Mouse (Mus musculus): ENCODE results near the gene Cyp2ab1. TPM values are rescaled to one million over a fixed set of nuclear protein-coding genes. Genes with fewer than 3 reads are reported as not detected.

Cyp2ab1 gene
- polyA plus RNA-seq, 1 experiment from 2014 or later, result not detected

- H3K4me3 ChIP-seq (ENCODE audit: low read length), result peak within 1 kb of the TSS; percentile 74
- no peaks in the 10 kb centered on the region for H3K9me3 ChIP-seq (ENCODE audit: control insufficient read depth, low read length)
- H3K9ac ChIP-seq (ENCODE audit: low read depth, low read length), result peak within 1 kb of the TSS; percentile 73
- no peaks in the 10 kb centered on the region for H3K27me3 ChIP-seq (replicated peaks; ENCODE audit: control insufficient read depth, insufficient read depth, low read length)
- H3K4me1 ChIP-seq (ENCODE audit: control insufficient read depth, insufficient read depth, low read depth, low read length), result peaks cover 12% of the 10 kb centered on the region
- no peaks in the 10 kb centered on the region for H3K36me3 ChIP-seq (ENCODE audit: control insufficient read depth, insufficient read depth, low read length)
- peak; percentile 95 for ATAC-seq
- H3K4me2 ChIP-seq (ENCODE audit: low read length), result peak within 1 kb of the TSS; percentile 61
- WGBS, result under 1% methylated on average over 52 of the region's 52 CpGs
- peak within 1 kb of the TSS; percentile 62 for H3K27ac ChIP-seq (ENCODE audit: low read depth, low read length)
These were observed 23.2 kb downstream of the Cyp2ab1 start, which contains the start of gene Parl for GRCm38 (mm10) chr16:20301770-20302649. Gene Parl (minus strand): TSS chr16:20302387.

GRCm38 (mm10) chr16:20300076-20300475 is 25.1 kb downstream of the Cyp2ab1 start:
- Histone ChIP-seq H3K4me1 (ENCODE audit: control insufficient read depth, insufficient read depth, low read depth, low read length) (peaks cover 12% of the 10 kb centered on the region), H3K9me3 (ENCODE audit: control insufficient read depth, low read length) (no peaks in the 10 kb centered on the region), H3K36me3 (ENCODE audit: control insufficient read depth, insufficient read depth, low read length) (peaks cover 4% of the 10 kb centered on the region; the same call in 1 of the 2 replicates), H3K9ac (ENCODE audit: low read depth, low read length) (no peak overlapping the region), H3K27me3 (replicated peaks; ENCODE audit: control insufficient read depth, insufficient read depth, low read length) (no peaks in the 10 kb centered on the region), H3K4me3 (ENCODE audit: low read length) (no peak overlapping the region), H3K4me2 (ENCODE audit: low read length) (no peak overlapping the region), H3K27ac (ENCODE audit: low read depth, low read length) (no peak overlapping the region)
- no peak for ATAC-seq
- WGBS, result 95% methylated on average over 2 of the region's 2 CpGs

- H3K4me3 ChIP-seq (ENCODE audit: low read length), result no peak overlapping the region
- H3K9ac ChIP-seq (ENCODE audit: low read depth, low read length), result no peak overlapping the region
- H3K36me3 ChIP-seq (ENCODE audit: control insufficient read depth, insufficient read depth, low read length), result peaks cover 33% of the 10 kb centered on the region
- no peaks in the 10 kb centered on the region for H3K27me3 ChIP-seq (replicated peaks; ENCODE audit: control insufficient read depth, insufficient read depth, low read length)
- no peak overlapping the region for H3K27ac ChIP-seq (ENCODE audit: low read depth, low read length)
- no peaks in the 10 kb centered on the region for H3K9me3 ChIP-seq (ENCODE audit: control insufficient read depth, low read length)
- no peak overlapping the region for H3K4me2 ChIP-seq (ENCODE audit: low read length)
- ATAC-seq, result no peak
- WGBS, result 87% methylated on average over 4 of the region's 4 CpGs
- H3K4me1 ChIP-seq (ENCODE audit: control insufficient read depth, insufficient read depth, low read depth, low read length), result no peaks in the 10 kb centered on the region
These were observed 45.0 kb downstream of the Cyp2ab1 start for GRCm38 (mm10) chr16:20280238-20280637.

- Histone ChIP-seq H3K4me2 (ENCODE audit: low read length) (no peak overlapping the region), H3K36me3 (ENCODE audit: control insufficient read depth, insufficient read depth, low read length) (peaks cover 30% of the 10 kb centered on the region), H3K4me3 (ENCODE audit: low read length) (no peak overlapping the region), H3K27me3 (replicated peaks; ENCODE audit: control insufficient read depth, insufficient read depth, low read length) (no peaks in the 10 kb centered on the region), H3K4me1 (ENCODE audit: control insufficient read depth, insufficient read depth, low read depth, low read length) (no peaks in the 10 kb centered on the region), H3K9ac (ENCODE audit: low read depth, low read length) (no peak overlapping the region), H3K27ac (ENCODE audit: low read depth, low read length) (no peak overlapping the region), H3K9me3 (ENCODE audit: control insufficient read depth, low read length) (no peaks in the 10 kb centered on the region)
- no peak for ATAC-seq
- 93% methylated on average over 5 of the region's 5 CpGs for WGBS
These were observed 45.8 kb downstream of the Cyp2ab1 start for GRCm38 (mm10) chr16:20279395-20279794.

GRCm38 (mm10) chr16:20272994-20273393 is 52.2 kb downstream of the Cyp2ab1 start:
- ATAC-seq, result no peak
- H3K4me1 ChIP-seq (ENCODE audit: control insufficient read depth, insufficient read depth, low read depth, low read length), result no peaks in the 10 kb centered on the region
- no peak overlapping the region for H3K27ac ChIP-seq (ENCODE audit: low read depth, low read length)
- H3K36me3 ChIP-seq (ENCODE audit: control insufficient read depth, insufficient read depth, low read length), result peaks cover 2% of the 10 kb centered on the region; the same call in 1 of the 2 replicates
- H3K9me3 ChIP-seq (ENCODE audit: control insufficient read depth, low read length), result no peaks in the 10 kb centered on the region
- no peak overlapping the region for H3K4me2 ChIP-seq (ENCODE audit: low read length)
- H3K4me3 ChIP-seq (ENCODE audit: low read length), result no peak overlapping the region
- H3K9ac ChIP-seq (ENCODE audit: low read depth, low read length), result no peak overlapping the region
- WGBS, result 44% methylated on average over 3 of the region's 3 CpGs
- no peaks in the 10 kb centered on the region for H3K27me3 ChIP-seq (replicated peaks; ENCODE audit: control insufficient read depth, insufficient read depth, low read length)

- 80% methylated on average over 4 of the region's 4 CpGs for WGBS
- H3K9ac ChIP-seq (ENCODE audit: low read depth, low read length), result no peak overlapping the region
These were observed 53.9 kb downstream of the Cyp2ab1 start for GRCm38 (mm10) chr16:20271339-20271738.

GRCm38 (mm10) chr16:20265089-20265488 is 60.1 kb downstream of the Cyp2ab1 start:
- Histone ChIP-seq H3K27ac (ENCODE audit: low read depth, low read length) (no peak overlapping the region), H3K36me3 (ENCODE audit: control insufficient read depth, insufficient read depth, low read length) (no peaks in the 10 kb centered on the region), H3K9me3 (ENCODE audit: control insufficient read depth, low read length) (no peaks in the 10 kb centered on the region), H3K9ac (ENCODE audit: low read depth, low read length) (no peak overlapping the region), H3K27me3 (replicated peaks; ENCODE audit: control insufficient read depth, insufficient read depth, low read length) (no peaks in the 10 kb centered on the region), H3K4me3 (ENCODE audit: low read length) (no peak overlapping the region), H3K4me1 (ENCODE audit: control insufficient read depth, insufficient read depth, low read depth, low read length) (no peaks in the 10 kb centered on the region), H3K4me2 (ENCODE audit: low read length) (no peak overlapping the region)
- ATAC-seq, result no peak
- 82% methylated on average over 7 of the region's 7 CpGs for WGBS

More at GRCm38 (mm10) chr16:20271339-20271738, 53.9 kb downstream of the Cyp2ab1 start:
- Histone ChIP-seq H3K9me3 (ENCODE audit: control insufficient read depth, low read length) (no peaks in the 10 kb centered on the region), H3K4me2 (ENCODE audit: low read length) (no peak overlapping the region), H3K4me1 (ENCODE audit: control insufficient read depth, insufficient read depth, low read depth, low read length) (no peaks in the 10 kb centered on the region), H3K27me3 (replicated peaks; ENCODE audit: control insufficient read depth, insufficient read depth, low read length) (no peaks in the 10 kb centered on the region), H3K4me3 (ENCODE audit: low read length) (no peak overlapping the region), H3K27ac (ENCODE audit: low read depth, low read length) (no peak overlapping the region), H3K36me3 (ENCODE audit: control insufficient read depth, insufficient read depth, low read length) (no peaks in the 10 kb centered on the region)
- no peak for ATAC-seq

Other genes with a start within 250 kb of the Cyp2ab1 start
- 35.8 and 39.5 TPM in 2 replicates for gene Klhl24, start 227.9 kb downstream of the Cyp2ab1 start, polyA plus RNA-seq (2015; fragmentation: Nextera tagmentation; extraction: Ambion mirVana)
- 16.5 and 20.6 TPM in 2 replicates for gene Yeats2, start 184.3 kb downstream of the Cyp2ab1 start, polyA plus RNA-seq (2015; fragmentation: Nextera tagmentation; extraction: Ambion mirVana)
- 7.0 and 7.4 TPM in 2 replicates for gene Map6d1, start 84.0 kb downstream of the Cyp2ab1 start, polyA plus RNA-seq (2015; fragmentation: Nextera tagmentation; extraction: Ambion mirVana)
- 69.8 and 75.2 TPM in 2 replicates for gene Parl, start 23.0 kb downstream of the Cyp2ab1 start, polyA plus RNA-seq (2015; fragmentation: Nextera tagmentation; extraction: Ambion mirVana)
- gene Abcc5, start 101.0 kb upstream of the Cyp2ab1 start, polyA plus RNA-seq (2015; fragmentation: Nextera tagmentation; extraction: Ambion mirVana), result 123 and 150 TPM in 2 replicates
- gene Eif2b5, start 173.4 kb upstream of the Cyp2ab1 start, polyA plus RNA-seq (2015; fragmentation: Nextera tagmentation; extraction: Ambion mirVana), result 97.3 and 104 TPM in 2 replicates
- gene Dvl3, start 191.6 kb upstream of the Cyp2ab1 start, polyA plus RNA-seq (2015; fragmentation: Nextera tagmentation; extraction: Ambion mirVana), result 28.5 and 40.4 TPM in 2 replicates
- gene Ap2m1, start 210.1 kb upstream of the Cyp2ab1 start, polyA plus RNA-seq (2015; fragmentation: Nextera tagmentation; extraction: Ambion mirVana), result 1,253 and 1,320 TPM in 2 replicates
- gene Abcf3, start 223.2 kb upstream of the Cyp2ab1 start, polyA plus RNA-seq (2015; fragmentation: Nextera tagmentation; extraction: Ambion mirVana), result 81.0 and 90.7 TPM in 2 replicates

Measured in hindbrain, embryonic 16.5 days (tissue).